Mouse (Mus musculus): ENCODE data around the gene Bpifc. TPM values are rescaled to one million over a fixed set of nuclear protein-coding genes. Genes with fewer than 3 reads are reported as not detected.

Bpifc gene
- 0.07 TPM in 1 of 2 replicates, not detected in the other for polyA plus RNA-seq (2014; fragmentation: Nextera tagmentation; extraction: Ambion mirVana)

DNA sequence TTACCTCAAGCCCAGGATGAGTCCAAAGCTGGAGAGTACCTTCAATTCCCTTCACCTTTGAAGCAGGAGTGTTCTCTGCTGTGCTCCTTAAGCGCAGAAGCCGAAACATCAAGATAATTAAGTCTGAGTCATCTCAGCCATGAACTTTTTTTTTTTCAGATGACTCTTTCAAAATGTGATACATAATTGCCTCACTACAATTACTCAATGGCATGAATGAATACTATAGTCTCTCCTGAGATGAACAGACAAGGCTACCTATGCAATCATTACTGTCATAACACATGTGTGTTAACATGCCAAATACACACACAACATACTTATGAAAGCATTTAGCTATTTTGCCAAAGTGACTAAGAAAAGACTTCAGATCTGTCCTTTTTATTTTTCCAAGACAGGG lies at the start of gene Bpifc:
Gene Bpifc, minus strand, starts transcription at position 115 of the 400 bp plus-strand sequence.
- H3K4me3 ChIP-seq (ENCODE audit: low read depth, low read length) = no peak within 1 kb of the TSS
- H3K36me3 ChIP-seq (replicated peaks; ENCODE audit: control insufficient read depth, insufficient read depth, low read depth, low read length) = no peaks in the 10 kb centered on the region
- WGBS = 88% methylated on average over 2 of the region's 2 CpGs
- no peak within 1 kb of the TSS for H3K4me2 ChIP-seq (ENCODE audit: low read depth, low read length)
- no peak for DNase-seq (ENCODE audit: low spot score)
- no peak for ATAC-seq (replicated peaks; ENCODE audit: insufficient number of reproducible peaks, low FRiP score, low TSS enrichment, low read depth)
- H3K27me3 ChIP-seq (ENCODE audit: control insufficient read depth, insufficient read depth, low read length) = no peaks in the 10 kb centered on the region
- no peak within 1 kb of the TSS for H3K9ac ChIP-seq (replicated peaks; ENCODE audit: low read length)
- no peak within 1 kb of the TSS for H3K27ac ChIP-seq (replicated peaks; ENCODE audit: low read depth, low read length)
- no peaks in the 10 kb centered on the region for H3K9me3 ChIP-seq (replicated peaks; ENCODE audit: control insufficient read depth, low read length)
- H3K4me1 ChIP-seq (ENCODE audit: control insufficient read depth, insufficient read depth, low read length) = no peaks in the 10 kb centered on the region

- H3K36me3 ChIP-seq (replicated peaks; ENCODE audit: control insufficient read depth, insufficient read depth, low read depth, low read length) = no peaks in the 10 kb centered on the region
- H3K4me3 ChIP-seq (ENCODE audit: low read depth, low read length) = no peak overlapping the region
- H3K9me3 ChIP-seq (replicated peaks; ENCODE audit: control insufficient read depth, low read length) = no peaks in the 10 kb centered on the region
- no peak overlapping the region for H3K4me2 ChIP-seq (ENCODE audit: low read depth, low read length)
- no peak overlapping the region for H3K27ac ChIP-seq (replicated peaks; ENCODE audit: low read depth, low read length)
- no peaks in the 10 kb centered on the region for H3K4me1 ChIP-seq (ENCODE audit: control insufficient read depth, insufficient read depth, low read length)
- ATAC-seq (replicated peaks; ENCODE audit: insufficient number of reproducible peaks, low FRiP score, low TSS enrichment, low read depth) (no peak), DNase-seq (ENCODE audit: low spot score) (no peak)
- 24% methylated on average over 3 of the region's 3 CpGs for WGBS
- no peaks in the 10 kb centered on the region for H3K27me3 ChIP-seq (ENCODE audit: control insufficient read depth, insufficient read depth, low read length)
- no peak overlapping the region for H3K9ac ChIP-seq (replicated peaks; ENCODE audit: low read length)
Observed at GRCm38 (mm10) chr10:86060267-86060666, 48.6 kb upstream of the Bpifc start.

GRCm38 (mm10) chr10:86057712-86058111 lies 46.0 kb upstream of the Bpifc start:
- WGBS = 65% methylated on average over 2 of the region's 2 CpGs
- no peaks in the 10 kb centered on the region for H3K4me1 ChIP-seq (ENCODE audit: control insufficient read depth, insufficient read depth, low read length)
- no peak for ATAC-seq (replicated peaks; ENCODE audit: insufficient number of reproducible peaks, low FRiP score, low TSS enrichment, low read depth)
- no peaks in the 10 kb centered on the region for H3K36me3 ChIP-seq (replicated peaks; ENCODE audit: control insufficient read depth, insufficient read depth, low read depth, low read length)
- DNase-seq (ENCODE audit: low spot score) = no peak
- H3K9me3 ChIP-seq (replicated peaks; ENCODE audit: control insufficient read depth, low read length) = no peaks in the 10 kb centered on the region
- no peak overlapping the region for H3K9ac ChIP-seq (replicated peaks; ENCODE audit: low read length)
- H3K4me3 ChIP-seq (ENCODE audit: low read depth, low read length) = no peak overlapping the region
- no peak overlapping the region for H3K27ac ChIP-seq (replicated peaks; ENCODE audit: low read depth, low read length)
- H3K27me3 ChIP-seq (ENCODE audit: control insufficient read depth, insufficient read depth, low read length) = no peaks in the 10 kb centered on the region
- H3K4me2 ChIP-seq (ENCODE audit: low read depth, low read length) = no peak overlapping the region

- H3K4me1 ChIP-seq (ENCODE audit: control insufficient read depth, insufficient read depth, low read length) = no peaks in the 10 kb centered on the region
- WGBS = 62% methylated on average over 11 of the region's 11 CpGs
- no peak overlapping the region for H3K27ac ChIP-seq (replicated peaks; ENCODE audit: low read depth, low read length)
- no peak overlapping the region for H3K9ac ChIP-seq (replicated peaks; ENCODE audit: low read length)
- H3K4me3 ChIP-seq (ENCODE audit: low read depth, low read length) = no peak overlapping the region
- H3K36me3 ChIP-seq (replicated peaks; ENCODE audit: control insufficient read depth, insufficient read depth, low read depth, low read length) = no peaks in the 10 kb centered on the region
- H3K27me3 ChIP-seq (ENCODE audit: control insufficient read depth, insufficient read depth, low read length) = no peaks in the 10 kb centered on the region
- ATAC-seq (replicated peaks; ENCODE audit: insufficient number of reproducible peaks, low FRiP score, low TSS enrichment, low read depth) (no peak), DNase-seq (ENCODE audit: low spot score) (no peak)
- H3K9me3 ChIP-seq (replicated peaks; ENCODE audit: control insufficient read depth, low read length) = no peaks in the 10 kb centered on the region
- H3K4me2 ChIP-seq (ENCODE audit: low read depth, low read length) = no peak overlapping the region
Observed at GRCm38 (mm10) chr10:86057286-86057685, 45.6 kb upstream of the Bpifc start.

DNA sequence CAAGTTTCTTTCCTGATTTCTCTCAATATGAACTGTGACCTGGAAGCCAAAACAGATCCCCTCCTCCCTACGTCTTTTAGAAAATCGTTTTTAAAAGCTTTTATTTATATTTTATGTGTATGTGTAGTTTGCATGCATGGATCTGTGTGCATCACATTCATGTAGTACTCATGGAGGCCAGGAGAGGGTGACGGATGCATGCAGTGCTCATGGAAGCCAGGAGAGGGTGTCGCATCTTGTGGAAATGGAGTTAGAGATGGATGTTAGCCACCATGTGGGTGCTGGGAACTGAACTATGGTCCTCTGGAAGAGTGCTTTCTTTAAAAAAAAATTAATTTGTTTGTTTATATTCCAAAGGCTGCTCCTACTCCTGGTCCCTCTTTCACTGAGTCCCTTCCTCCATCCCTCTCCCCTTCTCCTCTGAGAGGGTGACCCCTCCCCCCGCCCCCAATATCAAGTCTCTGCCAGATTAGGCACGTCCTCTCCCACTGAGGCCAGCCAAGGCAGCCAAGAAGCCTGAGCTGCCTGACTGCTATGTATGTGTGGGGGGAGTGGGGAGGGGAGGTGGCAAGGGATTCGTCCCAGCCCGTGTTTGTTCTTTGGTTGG lies 44.7 kb upstream of the Bpifc start:
- no peak overlapping the region for H3K4me3 ChIP-seq (ENCODE audit: low read depth, low read length)
- WGBS = 83% methylated on average over 8 of the region's 8 CpGs

DNA sequence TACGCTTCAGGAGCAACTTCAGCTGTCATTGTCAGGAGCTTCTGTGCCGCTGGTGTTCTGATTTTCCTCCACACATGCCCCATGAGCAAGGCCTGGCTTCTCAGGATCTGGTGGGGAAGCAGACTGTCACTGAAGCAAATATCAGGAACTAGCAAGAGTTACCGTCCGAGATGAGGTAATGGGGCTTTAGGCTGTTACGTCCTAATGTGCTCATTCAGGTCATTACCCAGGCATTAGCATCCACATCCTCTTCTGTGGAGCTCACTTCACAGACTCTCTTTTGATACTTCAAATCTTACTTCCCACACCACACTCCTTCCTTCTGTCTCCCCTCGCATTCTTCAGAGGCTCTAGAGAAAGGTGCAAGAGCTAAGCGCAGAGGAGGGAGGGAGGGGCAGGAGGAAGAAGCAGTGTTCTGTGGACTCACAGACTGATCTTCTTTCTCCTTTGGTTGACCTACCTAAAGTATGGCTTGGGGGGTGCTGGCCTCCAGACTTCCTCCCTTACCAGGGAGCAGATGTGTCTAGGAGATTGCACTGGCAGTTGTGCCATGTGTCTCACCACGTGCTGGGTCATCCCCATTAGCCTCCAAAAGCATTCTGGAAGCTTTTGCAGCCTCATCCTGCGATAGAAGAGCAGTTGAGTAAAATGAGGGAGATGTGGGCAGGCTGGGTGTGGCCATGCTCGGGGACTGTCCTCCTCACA lies 41.3 kb upstream of the Bpifc start:
- ATAC-seq (replicated peaks; ENCODE audit: insufficient number of reproducible peaks, low FRiP score, low TSS enrichment, low read depth) = no peak
- Histone ChIP-seq H3K9ac (replicated peaks; ENCODE audit: low read length) (no peak overlapping the region), H3K9me3 (replicated peaks; ENCODE audit: control insufficient read depth, low read length) (no peaks in the 10 kb centered on the region), H3K4me1 (ENCODE audit: control insufficient read depth, insufficient read depth, low read length) (no peaks in the 10 kb centered on the region), H3K27me3 (ENCODE audit: control insufficient read depth, insufficient read depth, low read length) (no peaks in the 10 kb centered on the region), H3K27ac (replicated peaks; ENCODE audit: low read depth, low read length) (no peak overlapping the region), H3K4me2 (ENCODE audit: low read depth, low read length) (no peak overlapping the region), H3K36me3 (replicated peaks; ENCODE audit: control insufficient read depth, insufficient read depth, low read depth, low read length) (no peaks in the 10 kb centered on the region), H3K4me3 (ENCODE audit: low read depth, low read length) (no peak overlapping the region)
- WGBS = 83% methylated on average over 10 of the region's 10 CpGs
- no peak for DNase-seq (ENCODE audit: low spot score)

More for the DNA sequence above, 44.7 kb upstream of the Bpifc start:
- Histone ChIP-seq H3K27ac (replicated peaks; ENCODE audit: low read depth, low read length) (no peak overlapping the region), H3K36me3 (replicated peaks; ENCODE audit: control insufficient read depth, insufficient read depth, low read depth, low read length) (no peaks in the 10 kb centered on the region), H3K4me1 (ENCODE audit: control insufficient read depth, insufficient read depth, low read length) (no peaks in the 10 kb centered on the region), H3K27me3 (ENCODE audit: control insufficient read depth, insufficient read depth, low read length) (no peaks in the 10 kb centered on the region), H3K9me3 (replicated peaks; ENCODE audit: control insufficient read depth, low read length) (no peaks in the 10 kb centered on the region), H3K4me2 (ENCODE audit: low read depth, low read length) (no peak overlapping the region), H3K9ac (replicated peaks; ENCODE audit: low read length) (no peak overlapping the region)
- ATAC-seq (replicated peaks; ENCODE audit: insufficient number of reproducible peaks, low FRiP score, low TSS enrichment, low read depth) = no peak
- DNase-seq (ENCODE audit: low spot score) = no peak

GRCm38 (mm10) chr10:86050522-86050921 lies 38.8 kb upstream of the Bpifc start:
- Histone ChIP-seq H3K4me1 (ENCODE audit: control insufficient read depth, insufficient read depth, low read length) (no peaks in the 10 kb centered on the region), H3K36me3 (replicated peaks; ENCODE audit: control insufficient read depth, insufficient read depth, low read depth, low read length) (no peaks in the 10 kb centered on the region), H3K27me3 (ENCODE audit: control insufficient read depth, insufficient read depth, low read length) (no peaks in the 10 kb centered on the region), H3K9ac (replicated peaks; ENCODE audit: low read length) (no peak overlapping the region), H3K9me3 (replicated peaks; ENCODE audit: control insufficient read depth, low read length) (no peaks in the 10 kb centered on the region), H3K4me3 (ENCODE audit: low read depth, low read length) (no peak overlapping the region), H3K27ac (replicated peaks; ENCODE audit: low read depth, low read length) (no peak overlapping the region), H3K4me2 (ENCODE audit: low read depth, low read length) (no peak overlapping the region)
- 67% methylated on average over 2 of the region's 2 CpGs for WGBS
- DNase-seq (ENCODE audit: low spot score) = no peak
- ATAC-seq (replicated peaks; ENCODE audit: insufficient number of reproducible peaks, low FRiP score, low TSS enrichment, low read depth) = no peak

- WGBS = 77% methylated on average over 9 of the region's 9 CpGs
- no peaks in the 10 kb centered on the region for H3K36me3 ChIP-seq (replicated peaks; ENCODE audit: control insufficient read depth, insufficient read depth, low read depth, low read length)
- H3K27ac ChIP-seq (replicated peaks; ENCODE audit: low read depth, low read length) = no peak overlapping the region
- DNase-seq (ENCODE audit: low spot score) (no peak), ATAC-seq (replicated peaks; ENCODE audit: insufficient number of reproducible peaks, low FRiP score, low TSS enrichment, low read depth) (no peak)
- H3K4me2 ChIP-seq (ENCODE audit: low read depth, low read length) = no peak overlapping the region
- H3K27me3 ChIP-seq (ENCODE audit: control insufficient read depth, insufficient read depth, low read length) = no peaks in the 10 kb centered on the region
- H3K9ac ChIP-seq (replicated peaks; ENCODE audit: low read length) = no peak overlapping the region
- H3K9me3 ChIP-seq (replicated peaks; ENCODE audit: control insufficient read depth, low read length) = no peaks in the 10 kb centered on the region
- H3K4me3 ChIP-seq (ENCODE audit: low read depth, low read length) = no peak overlapping the region
- no peaks in the 10 kb centered on the region for H3K4me1 ChIP-seq (ENCODE audit: control insufficient read depth, insufficient read depth, low read length)
Observed at GRCm38 (mm10) chr10:86047786-86048185, 36.1 kb upstream of the Bpifc start.
